Mouse (Mus musculus) spleen, postnatal 0 days (tissue): ENCODE results near the gene Olfr1299. TPM values are rescaled to one million over a fixed set of nuclear protein-coding genes. Genes with fewer than 3 reads are reported as not detected.

Experiments
- polyA plus RNA-seq: library from polyadenylated mRNA; unstranded; fragments of >200 nt; fragmentation: Nextera tagmentation; extraction: Ambion mirVana; gene quantifications from 2 replicates; pipeline ENCODE4 v1.2.1, GENCODE M21; 2015

The Olfr1299 gene
- polyA plus RNA-seq, result not detected in 2 replicates

DNA sequence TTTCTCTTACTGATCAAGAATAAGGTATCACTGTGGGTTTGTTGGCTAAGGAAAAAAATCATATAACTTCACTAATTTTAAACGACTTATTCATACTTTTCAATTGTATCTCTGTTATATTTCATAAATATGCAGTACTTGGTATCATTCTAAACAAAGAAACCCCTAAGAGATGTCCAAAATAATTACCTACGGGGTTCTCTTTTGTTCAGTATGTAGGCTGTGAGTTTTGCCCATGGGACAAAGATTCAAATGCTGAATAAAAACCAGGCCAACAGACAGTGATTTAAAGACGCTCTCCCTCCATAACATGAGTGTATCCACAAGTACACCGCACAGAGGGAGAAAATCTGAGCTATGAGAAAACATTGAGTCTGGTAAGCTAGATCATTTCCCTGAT, at the start of gene Olfr1299:
Gene Olfr1299 (plus strand): TSS at position 301 of the 400 bp plus-strand sequence.

DNA sequence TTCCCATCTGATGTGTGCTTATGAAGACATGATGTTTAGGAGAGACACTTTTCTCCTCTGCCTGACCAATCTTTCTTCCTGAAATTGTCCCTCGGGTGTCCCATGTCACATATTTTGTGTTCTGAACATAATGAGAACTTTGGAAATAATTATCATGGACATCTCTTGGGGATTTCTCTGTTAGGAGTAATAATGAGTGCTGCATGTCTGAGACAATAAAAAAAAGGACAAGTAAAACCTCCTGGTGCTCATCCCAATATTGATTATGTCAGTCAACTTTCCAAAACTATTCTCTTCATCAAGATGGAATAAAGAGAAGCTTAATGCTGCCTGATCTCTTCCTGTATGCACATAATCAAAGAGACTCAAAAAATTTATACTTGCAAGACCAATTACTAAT, 34.8 kb upstream of the Olfr1299 start, which contains the start of gene Olfr1297:
Gene Olfr1297 (minus strand): TSS at position 101 of the 400 bp plus-strand sequence.

DNA sequence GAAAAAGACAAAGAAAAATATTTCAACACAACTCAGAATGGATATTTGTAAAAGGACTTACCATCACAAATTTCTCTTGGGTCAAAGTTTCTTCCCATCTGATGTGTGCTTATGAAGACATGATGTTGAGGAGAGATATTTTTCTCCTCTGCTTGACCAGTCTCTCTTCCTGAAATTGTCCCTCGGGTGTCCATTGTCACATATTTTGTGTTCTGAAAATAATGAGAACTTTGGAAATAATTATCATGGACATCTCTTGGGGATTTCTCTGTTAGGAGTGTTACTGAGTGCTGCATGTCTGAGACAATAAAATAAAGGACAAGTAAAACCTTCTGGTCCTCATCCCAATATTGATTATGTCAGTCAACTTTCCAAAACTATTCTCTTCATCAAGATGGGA, 12.1 kb upstream of the Olfr1299 start, which contains the start of gene Olfr1298:
Gene Olfr1298 (minus strand): TSS at position 101 of the 400 bp plus-strand sequence.

Other genes with a start within 250 kb of the Olfr1299 start
- not detected in 2 replicates for gene Olfr1286, start 238.3 kb upstream of the Olfr1299 start, polyA plus RNA-seq
- gene Olfr1287, start 212.3 kb upstream of the Olfr1299 start, polyA plus RNA-seq, result not detected in 2 replicates
- gene Olfr1288, start 187.3 kb upstream of the Olfr1299 start, polyA plus RNA-seq, result not detected in 2 replicates
- not detected in 2 replicates for gene Olfr1289, start 180.6 kb upstream of the Olfr1299 start, polyA plus RNA-seq
- not detected in 2 replicates for gene Olfr1290, start 167.6 kb upstream of the Olfr1299 start, polyA plus RNA-seq
- not detected in 2 replicates for gene Olfr1291-ps1, start 164.2 kb upstream of the Olfr1299 start, polyA plus RNA-seq
- gene Olfr1293-ps, start 136.2 kb upstream of the Olfr1299 start, polyA plus RNA-seq, result not detected in 2 replicates
- not detected in 2 replicates for gene Olfr1294, start 121.1 kb upstream of the Olfr1299 start, polyA plus RNA-seq
- gene Olfr1295, start 91.7 kb upstream of the Olfr1299 start, polyA plus RNA-seq, result not detected in 2 replicates
- not detected in 2 replicates for gene Olfr1297, start 34.9 kb upstream of the Olfr1299 start, polyA plus RNA-seq
- gene Olfr1298, start 12.2 kb upstream of the Olfr1299 start, polyA plus RNA-seq, result not detected in 2 replicates
- gene Olfr1301, start 89.6 kb downstream of the Olfr1299 start, polyA plus RNA-seq, result not detected in 2 replicates
- not detected in 2 replicates for gene Olfr1302, start 116.0 kb downstream of the Olfr1299 start, polyA plus RNA-seq
- gene Olfr1303, start 158.9 kb downstream of the Olfr1299 start, polyA plus RNA-seq, result not detected in 2 replicates
- not detected in 2 replicates for gene Olfr1305, start 215.7 kb downstream of the Olfr1299 start, polyA plus RNA-seq